Mouse (Mus musculus): ENCODE data around the gene Bcat2. TPM values are rescaled to one million over a fixed set of nuclear protein-coding genes. Genes with fewer than 3 reads are reported as not detected.

The Bcat2 gene
- polyA plus RNA-seq, 2 experiments: 60.4 to 67.6 TPM

DNA sequence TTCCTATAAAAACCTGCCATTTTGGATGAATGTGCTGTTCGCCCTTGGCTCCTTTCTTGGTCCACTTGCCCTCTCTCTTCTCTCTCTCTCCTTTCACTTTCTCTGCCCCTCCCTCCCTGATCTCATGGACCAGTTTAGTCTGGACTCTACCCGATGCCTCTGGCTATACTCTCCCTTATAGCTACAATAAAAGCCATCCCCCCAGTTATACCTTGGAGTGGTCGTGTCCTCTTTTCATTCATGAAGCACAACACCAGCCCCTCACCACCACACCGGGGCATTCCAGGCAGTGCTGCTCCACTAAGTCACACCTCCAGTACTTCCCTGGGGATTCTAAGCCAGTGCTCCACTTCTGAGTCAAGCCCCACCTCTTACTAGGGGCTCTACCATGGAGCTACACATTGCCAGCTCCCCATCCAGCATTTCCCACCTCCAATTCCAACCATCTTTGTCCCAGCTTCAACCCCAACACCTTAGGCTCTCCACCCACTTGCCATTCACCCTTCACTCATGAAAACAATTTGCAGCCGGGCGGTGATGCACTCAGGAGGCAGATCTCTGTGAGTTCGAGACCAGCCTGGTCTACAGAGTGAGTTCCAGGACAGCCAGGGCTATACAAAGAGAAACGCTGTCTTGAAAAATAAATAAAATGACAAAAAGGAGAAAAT lies 2.7 kb upstream of the Bcat2 start:
- peak overlapping the region; percentile 47 for H3K4me3 ChIP-seq (replicated peaks; ENCODE audit: low read length)
- H3K9ac ChIP-seq (ENCODE audit: low read depth, low read length, severe bottlenecking): 0 out of 2 replicates have a peak overlapping the region, but pooled peaks have one; percentile 50
- H3K4me2 ChIP-seq (replicated peaks; ENCODE audit: low read depth, low read length, severe bottlenecking): peak overlapping the region; percentile 80; the same call in 1 of the 2 replicates
- ATAC-seq (ENCODE audit: low FRiP score, low read depth) (no peak), DNase-seq (ENCODE audit: low spot score) (no peak)
- peak overlapping the region; percentile 65; the same call in 1 of the 2 replicates for H3K27ac ChIP-seq (replicated peaks; ENCODE audit: low read depth, low read length)
- H3K27me3 ChIP-seq (ENCODE audit: control insufficient read depth, insufficient read depth, low read length): no peaks in the 10 kb centered on the region
- H3K9me3 ChIP-seq (ENCODE audit: control insufficient read depth, low read length): no peaks in the 10 kb centered on the region
- no peak for TF ChIP-seq POLR2A (IDR thresholded peaks at IDR 0.05; ENCODE audit: borderline replicate concordance, extremely low read depth, insufficient read depth, insufficient read length)
- H3K36me3 ChIP-seq (ENCODE audit: control insufficient read depth, insufficient read depth, low read length): no peaks in the 10 kb centered on the region
- WGBS: 62% methylated on average over 8 of the region's 8 CpGs
- peaks cover 21% of the 10 kb centered on the region for H3K4me1 ChIP-seq (ENCODE audit: control insufficient read depth, insufficient read depth, low read length)

DNA sequence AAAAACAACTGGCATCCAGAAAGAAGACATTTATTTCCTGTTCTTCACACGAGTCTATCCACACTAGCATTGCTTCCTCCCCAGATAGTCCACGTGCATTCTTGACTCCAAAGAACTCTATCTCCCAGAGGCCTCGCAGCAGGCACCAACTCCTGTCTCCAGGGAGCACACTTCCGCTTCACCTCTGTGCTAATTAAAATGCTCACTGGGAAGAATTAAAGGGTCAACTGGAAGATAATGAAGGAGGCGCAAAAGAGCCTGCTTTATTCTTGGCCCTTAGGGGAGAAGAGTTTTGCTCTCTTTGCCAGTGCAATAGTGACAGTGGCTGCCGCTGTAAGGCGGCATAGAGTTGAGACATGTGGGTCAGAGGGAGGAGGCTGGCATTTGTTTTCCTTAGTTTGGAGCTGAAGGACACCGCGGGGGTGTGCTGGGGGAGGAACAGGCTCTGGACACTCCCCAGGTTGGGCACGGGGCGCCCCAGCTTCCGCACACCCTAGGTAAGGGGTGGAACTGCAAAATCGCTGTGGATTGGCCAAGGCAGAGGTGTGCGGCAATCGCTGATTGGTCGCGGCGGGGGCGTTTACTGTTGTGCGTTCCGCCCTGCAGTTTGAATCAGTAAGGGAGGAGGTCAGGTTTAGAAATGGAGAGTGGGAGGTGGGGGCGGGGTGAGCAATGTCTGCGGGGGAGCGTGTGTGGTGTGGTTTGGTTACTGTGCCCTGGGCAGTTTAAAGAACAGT lies 2.0 kb upstream of the Bcat2 start:
- WGBS: under 1% methylated on average over 24 of the region's 24 CpGs
- H3K4me1 ChIP-seq (ENCODE audit: control insufficient read depth, insufficient read depth, low read length): peaks cover 21% of the 10 kb centered on the region
- peak overlapping the region; percentile 50 for H3K9ac ChIP-seq (ENCODE audit: low read depth, low read length, severe bottlenecking)
- peak overlapping the region; percentile 47 for H3K4me3 ChIP-seq (replicated peaks; ENCODE audit: low read length)
- TF ChIP-seq POLR2A (IDR thresholded peaks at IDR 0.05; ENCODE audit: borderline replicate concordance, extremely low read depth, insufficient read depth, insufficient read length): no peak
- peak; percentile 95 for ATAC-seq (ENCODE audit: low FRiP score, low read depth)
- peak overlapping the region; percentile 65 for H3K27ac ChIP-seq (replicated peaks; ENCODE audit: low read depth, low read length)
- H3K36me3 ChIP-seq (ENCODE audit: control insufficient read depth, insufficient read depth, low read length): no peaks in the 10 kb centered on the region
- peak overlapping the region; percentile 80 for H3K4me2 ChIP-seq (replicated peaks; ENCODE audit: low read depth, low read length, severe bottlenecking)
- peak; percentile 97 for DNase-seq (ENCODE audit: low spot score)
- no peaks in the 10 kb centered on the region for H3K27me3 ChIP-seq (ENCODE audit: control insufficient read depth, insufficient read depth, low read length)
- no peaks in the 10 kb centered on the region for H3K9me3 ChIP-seq (ENCODE audit: control insufficient read depth, low read length)

DNA sequence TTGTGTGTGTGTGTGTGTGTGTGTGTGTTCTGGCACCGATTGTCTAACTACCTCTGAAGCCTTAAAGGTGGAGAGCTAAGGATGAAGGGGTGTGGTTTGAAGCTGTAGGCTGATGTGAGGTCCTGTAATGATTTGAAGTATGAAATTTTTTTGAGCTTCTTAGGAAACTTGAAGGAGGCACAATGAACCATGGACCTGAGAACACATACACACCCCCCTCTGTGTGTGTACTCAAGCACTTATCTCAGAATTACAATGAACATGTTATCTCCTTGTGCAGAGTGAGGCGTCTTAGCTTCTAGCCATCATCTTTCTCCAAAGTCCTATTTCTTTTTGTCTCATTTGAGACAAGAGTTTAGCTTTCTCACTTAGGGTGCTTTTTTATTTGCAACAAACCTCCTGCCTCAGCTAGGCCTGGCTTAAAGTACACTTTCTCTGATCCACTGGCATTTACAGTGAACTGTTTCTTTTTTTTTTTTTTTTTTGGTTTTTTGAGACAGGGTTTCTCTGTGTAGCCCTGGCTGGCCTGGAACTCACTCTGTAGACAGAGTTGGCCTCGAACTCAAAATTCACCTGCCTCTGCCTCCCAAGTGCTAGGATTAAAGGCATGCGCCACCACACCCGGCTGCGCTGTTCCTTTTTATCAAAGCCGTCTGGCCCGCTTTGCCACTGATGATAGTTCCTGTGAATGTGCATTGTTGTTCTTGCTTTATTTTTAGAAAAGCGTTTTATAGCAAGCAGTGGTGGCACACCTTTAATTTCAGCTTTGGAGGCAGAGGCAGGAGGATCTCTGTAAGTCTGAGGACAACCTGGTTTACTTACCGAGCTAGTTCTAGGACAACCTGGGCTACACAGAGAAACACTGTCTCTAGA lies 1.1 kb upstream of the Bcat2 start:
- peak overlapping the region; percentile 47 for H3K4me3 ChIP-seq (replicated peaks; ENCODE audit: low read length)
- H3K36me3 ChIP-seq (ENCODE audit: control insufficient read depth, insufficient read depth, low read length): no peaks in the 10 kb centered on the region
- H3K4me2 ChIP-seq (replicated peaks; ENCODE audit: low read depth, low read length, severe bottlenecking): peak overlapping the region; percentile 80
- no peaks in the 10 kb centered on the region for H3K27me3 ChIP-seq (ENCODE audit: control insufficient read depth, insufficient read depth, low read length)
- 0 out of 2 replicates have a peak overlapping the region, but pooled peaks have one; percentile 38 for H3K9ac ChIP-seq (ENCODE audit: low read depth, low read length, severe bottlenecking)
- peaks cover 21% of the 10 kb centered on the region for H3K4me1 ChIP-seq (ENCODE audit: control insufficient read depth, insufficient read depth, low read length)
- ATAC-seq (ENCODE audit: low FRiP score, low read depth) (no peak; the same call in 1 of the 2 replicates), DNase-seq (ENCODE audit: low spot score) (no peak)
- TF ChIP-seq POLR2A (IDR thresholded peaks at IDR 0.05; ENCODE audit: borderline replicate concordance, extremely low read depth, insufficient read depth, insufficient read length): no peak
- H3K27ac ChIP-seq (replicated peaks; ENCODE audit: low read depth, low read length): peak overlapping the region; percentile 65
- 81% methylated on average over 10 of the region's 10 CpGs for WGBS
- H3K9me3 ChIP-seq (ENCODE audit: control insufficient read depth, low read length): no peaks in the 10 kb centered on the region

DNA sequence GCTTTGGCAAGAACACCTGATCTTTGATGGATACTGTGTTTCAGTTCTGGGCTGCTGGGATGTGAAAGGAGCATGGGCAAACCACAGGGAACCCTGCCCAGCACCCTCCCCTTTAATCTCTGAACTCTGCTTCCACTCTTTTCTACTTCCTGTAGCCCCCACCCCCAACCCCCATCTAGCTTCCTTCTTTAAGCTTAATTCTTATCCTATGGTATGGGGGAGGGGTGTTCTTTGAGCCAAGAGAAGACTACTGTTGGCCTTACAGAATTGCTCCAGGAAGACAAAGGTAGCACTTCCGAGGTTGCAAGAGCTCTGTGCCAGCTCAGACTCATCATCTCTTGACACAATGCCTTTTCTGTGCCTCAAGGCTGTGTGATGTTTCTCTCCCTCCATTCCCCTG lies 2.0 kb downstream of the Bcat2 start:
- Histone ChIP-seq H3K27ac (replicated peaks; ENCODE audit: low read depth, low read length) (no peak overlapping the region), H3K9ac (ENCODE audit: low read depth, low read length, severe bottlenecking) (no peak overlapping the region), H3K4me1 (ENCODE audit: control insufficient read depth, insufficient read depth, low read length) (peaks cover 21% of the 10 kb centered on the region), H3K36me3 (ENCODE audit: control insufficient read depth, insufficient read depth, low read length) (peaks cover 18% of the 10 kb centered on the region), H3K9me3 (ENCODE audit: control insufficient read depth, low read length) (no peaks in the 10 kb centered on the region), H3K27me3 (ENCODE audit: control insufficient read depth, insufficient read depth, low read length) (no peaks in the 10 kb centered on the region), H3K4me3 (replicated peaks; ENCODE audit: low read length) (no peak overlapping the region), H3K4me2 (replicated peaks; ENCODE audit: low read depth, low read length, severe bottlenecking) (no peak overlapping the region)
- WGBS: 59% methylated on average over 1 of the region's 1 CpGs
- no peak for DNase-seq (ENCODE audit: low spot score)
- TF ChIP-seq POLR2A (IDR thresholded peaks at IDR 0.05; ENCODE audit: borderline replicate concordance, extremely low read depth, insufficient read depth, insufficient read length): no peak
- no peak for ATAC-seq (ENCODE audit: low FRiP score, low read depth)

DNA sequence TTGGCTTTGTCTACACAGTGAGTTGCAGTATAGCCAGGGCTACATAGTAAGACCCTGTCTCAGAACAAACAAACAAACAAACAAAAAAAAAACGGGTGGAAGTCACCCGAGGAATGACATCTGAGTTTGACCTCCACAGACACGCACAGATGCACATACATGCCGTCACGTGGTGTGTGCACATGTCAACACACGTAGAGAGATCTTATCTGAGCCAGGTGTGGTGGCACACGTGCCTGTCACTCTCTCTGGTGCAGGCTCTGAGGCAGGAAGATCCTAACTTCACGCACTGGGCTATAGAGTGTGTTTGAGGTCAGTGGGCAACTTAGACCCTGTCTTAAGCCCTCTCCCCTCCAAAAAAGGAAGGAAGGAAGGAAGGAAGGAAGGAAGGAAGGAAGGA lies 4.0 kb downstream of the Bcat2 start:
- Histone ChIP-seq H3K4me1 (ENCODE audit: control insufficient read depth, insufficient read depth, low read length) (peaks cover 15% of the 10 kb centered on the region), H3K36me3 (ENCODE audit: control insufficient read depth, insufficient read depth, low read length) (peaks cover 24% of the 10 kb centered on the region), H3K4me3 (replicated peaks; ENCODE audit: low read length) (no peak overlapping the region), H3K27ac (replicated peaks; ENCODE audit: low read depth, low read length) (no peak overlapping the region), H3K9ac (ENCODE audit: low read depth, low read length, severe bottlenecking) (no peak overlapping the region), H3K9me3 (ENCODE audit: control insufficient read depth, low read length) (no peaks in the 10 kb centered on the region), H3K4me2 (replicated peaks; ENCODE audit: low read depth, low read length, severe bottlenecking) (no peak overlapping the region), H3K27me3 (ENCODE audit: control insufficient read depth, insufficient read depth, low read length) (no peaks in the 10 kb centered on the region)
- DNase-seq (ENCODE audit: low spot score): no peak
- 71% methylated on average over 8 of the region's 8 CpGs for WGBS
- TF ChIP-seq POLR2A (IDR thresholded peaks at IDR 0.05; ENCODE audit: borderline replicate concordance, extremely low read depth, insufficient read depth, insufficient read length): no peak
- no peak for ATAC-seq (ENCODE audit: low FRiP score, low read depth)

Data from limb, embryonic 14.5 days (tissue).